Mouse (Mus musculus): Measurements from ENCODE around the gene Hsf4. TPM values are rescaled to one million over a fixed set of nuclear protein-coding genes. Genes with fewer than 3 reads are reported as not detected.

Gene Hsf4
- total RNA-seq, 4 experiments from 2014 or later, result 21.3 to 25.7 (median 22.9) TPM

DNA sequence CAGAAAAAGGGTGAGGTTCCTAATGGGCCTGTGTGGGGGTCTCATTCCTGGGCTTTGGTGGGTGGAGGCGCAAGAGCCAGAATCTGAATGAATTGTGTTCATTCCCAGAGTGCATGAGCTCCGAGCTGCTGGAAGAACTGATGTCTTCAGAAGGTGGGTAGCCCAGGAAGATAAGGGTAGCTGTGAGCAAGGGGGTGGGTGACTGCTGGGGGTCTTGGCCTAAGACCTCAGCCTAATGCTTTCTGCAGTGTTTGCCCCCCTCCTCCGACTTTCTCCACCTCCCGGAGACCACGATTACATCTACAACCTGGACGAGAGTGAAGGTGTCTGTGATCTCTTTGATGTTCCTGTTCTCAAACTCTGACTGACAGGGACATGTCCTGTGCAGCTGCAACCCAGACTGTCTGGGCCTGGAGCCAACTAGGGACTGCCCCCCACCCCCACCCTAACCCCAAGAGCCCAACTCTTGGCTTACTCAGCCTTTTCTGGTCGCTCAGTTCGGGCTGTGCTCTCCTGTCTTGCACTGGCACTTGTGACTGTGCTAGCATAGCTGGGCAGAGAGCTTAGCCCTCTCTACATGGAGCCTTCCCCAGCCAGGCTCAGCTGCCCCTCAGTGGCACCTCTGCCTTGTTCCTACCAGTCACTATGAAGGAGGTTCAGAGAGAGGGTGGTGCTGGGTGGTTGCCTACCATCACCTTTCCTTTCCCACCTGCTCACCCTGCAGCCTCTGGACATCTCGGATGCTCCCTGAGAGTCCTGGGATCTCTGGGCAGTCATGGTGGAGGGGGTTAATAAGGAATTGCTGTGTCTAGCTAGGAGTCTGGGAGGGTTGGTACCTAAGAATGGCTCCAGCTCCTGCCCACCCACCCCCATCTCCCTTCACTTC, 35.0 kb downstream of the Hsf4 start:
- no peak for DNase-seq (ENCODE audit: low spot score in 2 of 2)

DNA sequence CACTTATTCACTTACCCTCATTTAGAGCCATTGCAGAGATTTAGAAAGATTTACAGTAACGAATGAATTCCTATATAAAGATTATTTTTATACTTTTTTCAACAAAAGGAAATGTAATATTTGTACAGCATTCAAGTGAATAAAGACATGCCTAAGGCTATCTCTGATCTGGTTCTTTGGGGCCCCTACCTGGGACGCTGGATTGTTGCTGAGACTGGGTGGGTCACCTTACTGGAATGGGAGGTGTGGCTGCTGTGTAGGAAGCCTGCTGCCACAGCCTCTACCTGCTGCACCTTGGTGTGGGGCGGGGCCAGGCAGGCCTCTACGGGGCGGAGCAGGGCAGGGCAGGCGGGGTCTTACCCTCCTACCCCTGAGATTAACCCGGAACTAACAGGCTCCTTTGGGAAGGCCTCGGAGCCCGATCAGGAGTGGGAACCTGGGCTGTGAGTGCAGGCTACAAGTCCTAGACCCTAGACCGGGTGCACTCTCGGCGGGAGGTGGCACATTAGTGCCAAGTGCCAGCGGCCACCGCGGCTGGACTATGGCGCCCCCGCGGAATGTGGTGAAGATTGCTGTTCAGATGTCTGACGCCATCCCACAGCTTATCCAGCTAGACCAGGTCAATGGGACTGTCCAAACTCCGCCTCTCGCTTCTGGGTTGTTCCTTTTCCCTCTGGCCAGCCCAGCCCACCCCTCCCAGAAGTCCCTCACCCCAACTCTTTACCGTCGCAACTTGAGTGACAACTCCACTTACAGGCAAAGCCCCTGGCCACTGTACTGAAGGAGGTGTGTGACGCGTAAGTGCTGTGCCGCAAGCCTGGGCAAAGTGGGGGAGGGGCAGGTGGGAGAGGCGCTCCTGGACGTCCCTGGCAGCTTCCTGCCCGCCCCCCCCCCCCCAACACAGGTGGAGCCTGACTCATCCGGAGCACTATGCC, 35.9 kb downstream of the Hsf4 start, which contains the start of gene Elmo3:
Gene Elmo3 (plus strand): TSS at position 391 of the 935 bp plus-strand sequence.
- no peak for DNase-seq (ENCODE audit: low spot score in 2 of 2)

DNA sequence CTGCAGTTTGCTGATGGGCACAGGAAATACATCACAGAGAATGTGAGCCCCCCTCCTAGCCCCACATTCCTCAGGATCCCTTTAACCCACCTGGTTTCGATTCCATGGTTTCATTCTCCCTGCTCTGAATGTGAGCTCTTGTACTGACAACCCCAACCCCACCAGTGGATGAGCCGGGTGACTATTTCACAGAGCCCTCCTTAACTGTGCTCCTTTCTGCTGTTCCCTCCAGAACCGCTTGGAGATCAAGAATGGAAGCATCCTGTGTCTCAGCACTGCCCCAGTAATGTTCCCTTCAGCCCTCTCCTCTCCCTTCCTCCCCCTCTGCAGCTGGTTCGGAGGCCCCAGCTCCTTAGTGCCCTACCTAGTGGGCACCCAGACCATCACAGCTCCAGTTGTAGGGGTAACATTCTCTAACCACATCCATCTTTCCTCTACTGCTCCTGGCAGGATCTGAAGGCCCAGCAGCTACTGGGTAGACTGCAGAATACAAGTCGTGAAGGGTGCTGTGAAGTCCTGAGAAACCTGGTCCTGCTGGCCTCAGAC, 36.6 kb downstream of the Hsf4 start:
- DNase-seq (ENCODE audit: low spot score in 2 of 2), result no peak

DNA sequence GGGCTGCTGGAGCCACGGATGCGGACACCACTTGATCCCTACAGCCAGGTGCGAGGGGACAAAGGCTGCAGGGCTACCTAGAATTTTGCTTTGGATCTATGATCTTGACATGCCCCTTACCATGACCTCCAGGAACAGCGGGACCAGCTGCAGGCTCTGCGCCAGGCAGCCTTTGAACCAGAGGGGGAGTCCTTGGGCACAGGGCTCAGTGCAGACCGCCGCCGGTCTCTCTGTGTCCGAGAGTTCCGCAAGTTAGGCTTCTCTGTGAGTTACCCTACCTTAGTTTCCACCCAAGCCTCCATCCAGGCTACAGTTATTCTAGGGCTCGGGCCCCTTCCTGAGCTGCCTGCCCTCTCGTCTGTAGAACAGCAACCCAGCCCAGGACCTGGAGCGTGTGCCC, 38.1 kb downstream of the Hsf4 start:
- DNase-seq (ENCODE audit: low spot score in 2 of 2), result no peak

DNA sequence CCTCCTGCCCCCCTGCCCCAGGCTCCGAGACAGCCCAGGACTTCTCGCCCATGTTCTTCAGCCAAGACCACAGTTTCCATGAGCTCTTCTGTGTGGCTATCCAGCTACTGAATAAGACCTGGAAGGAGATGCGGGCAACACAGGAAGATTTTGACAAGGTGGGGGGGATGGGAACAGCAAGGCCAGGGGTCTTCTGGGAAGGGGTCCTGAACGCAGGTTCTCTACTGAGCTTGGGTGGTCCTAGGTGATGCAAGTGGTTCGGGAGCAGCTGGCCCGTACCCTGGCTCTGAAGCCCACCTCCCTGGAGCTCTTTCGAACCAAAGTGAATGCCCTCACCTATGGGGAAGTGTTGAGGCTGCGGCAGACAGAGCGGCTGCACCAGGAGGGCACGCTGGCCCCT, 38.8 kb downstream of the Hsf4 start:
- no peak for DNase-seq (ENCODE audit: low spot score in 2 of 2)

GRCm38 (mm10) chr8:105309142-105309847, 39.7 kb downstream of the Hsf4 start:
- no peak for DNase-seq (ENCODE audit: low spot score in 2 of 2)

DNA sequence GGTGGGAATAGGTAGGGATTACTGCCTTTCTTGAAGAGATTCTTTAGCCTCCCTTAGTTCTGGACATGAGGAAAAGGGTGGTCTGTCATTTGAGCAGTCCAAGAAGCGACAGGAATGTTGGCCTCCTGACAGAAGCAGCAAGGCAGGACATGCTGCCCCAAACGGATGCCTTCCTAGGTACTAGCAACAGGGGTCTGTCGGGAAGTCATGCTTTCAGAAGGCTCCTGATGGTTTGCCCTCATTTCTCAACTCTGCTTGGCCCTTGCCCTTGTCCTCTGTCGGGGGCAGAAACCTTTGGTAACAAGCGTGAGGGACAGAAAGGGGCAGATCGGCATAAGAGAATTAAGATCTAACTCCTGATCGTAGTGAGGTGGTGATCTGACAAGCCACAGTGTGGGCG, 40.5 kb downstream of the Hsf4 start:
- no peak for DNase-seq (ENCODE audit: low spot score in 2 of 2)

GRCm38 (mm10) chr8:105311718-105312117, 42.1 kb downstream of the Hsf4 start:
- no peak for DNase-seq (ENCODE audit: low spot score in 2 of 2)

DNA sequence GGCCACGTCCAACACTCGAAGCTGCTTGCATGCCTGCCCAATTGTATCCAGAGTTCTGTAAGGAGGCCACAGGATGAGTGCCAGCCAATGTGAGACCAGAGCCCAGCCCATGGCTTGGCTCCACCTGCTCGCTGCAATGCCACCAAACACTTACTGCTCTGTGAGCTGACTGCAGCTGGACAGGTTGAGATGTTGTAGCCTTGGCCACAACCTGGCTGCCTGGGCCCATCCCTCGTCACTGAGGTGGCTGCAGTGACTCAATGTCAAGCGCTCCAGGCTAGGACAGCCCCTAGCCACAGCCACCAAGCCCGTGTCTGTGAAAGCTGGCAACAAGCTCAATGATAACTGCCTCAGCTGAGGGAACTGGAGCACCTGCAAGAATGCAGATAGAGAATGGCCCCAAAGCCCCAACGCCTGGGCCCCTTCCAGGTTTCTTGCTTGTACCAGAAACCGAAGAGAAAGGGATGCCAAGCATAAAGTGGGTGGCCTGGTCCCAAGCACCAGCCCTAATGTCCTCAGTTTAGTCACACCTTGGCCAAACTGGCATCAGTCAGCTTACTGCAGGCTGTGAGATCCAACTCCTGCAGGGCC, 43.4 kb downstream of the Hsf4 start:
- no peak for DNase-seq (ENCODE audit: low spot score in 2 of 2)

- DNase-seq (ENCODE audit: low spot score in 2 of 2), result no peak
Measured at GRCm38 (mm10) chr8:105313622-105314402, 44.2 kb downstream of the Hsf4 start.

GRCm38 (mm10) chr8:105315073-105315769, 45.6 kb downstream of the Hsf4 start:
- no peak for DNase-seq (ENCODE audit: low spot score in 2 of 2)

DNA sequence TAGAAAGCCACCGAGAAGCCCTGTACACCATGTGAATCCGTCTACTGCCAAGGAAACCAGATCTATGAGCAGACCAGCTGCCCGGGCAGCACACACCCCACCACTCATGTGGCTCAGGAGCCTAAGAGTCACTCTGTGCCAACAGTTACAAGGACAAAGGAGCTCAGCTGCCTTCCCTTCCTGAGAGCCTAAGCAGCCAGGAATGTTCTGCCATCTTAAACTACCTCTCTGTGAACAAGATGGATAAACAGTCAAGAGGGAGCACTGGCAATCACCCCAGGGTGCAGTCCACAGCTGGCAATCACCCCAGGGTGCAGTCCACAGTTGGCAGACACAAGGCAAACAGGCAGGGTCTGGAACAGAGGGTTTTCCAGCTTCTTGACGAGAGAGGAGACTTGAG, 48.3 kb downstream of the Hsf4 start:
- DNase-seq (ENCODE audit: low spot score in 2 of 2), result no peak

- DNase-seq (ENCODE audit: low spot score in 2 of 2), result no peak
Measured at GRCm38 (mm10) chr8:105318662-105319190, 49.1 kb downstream of the Hsf4 start.

DNA sequence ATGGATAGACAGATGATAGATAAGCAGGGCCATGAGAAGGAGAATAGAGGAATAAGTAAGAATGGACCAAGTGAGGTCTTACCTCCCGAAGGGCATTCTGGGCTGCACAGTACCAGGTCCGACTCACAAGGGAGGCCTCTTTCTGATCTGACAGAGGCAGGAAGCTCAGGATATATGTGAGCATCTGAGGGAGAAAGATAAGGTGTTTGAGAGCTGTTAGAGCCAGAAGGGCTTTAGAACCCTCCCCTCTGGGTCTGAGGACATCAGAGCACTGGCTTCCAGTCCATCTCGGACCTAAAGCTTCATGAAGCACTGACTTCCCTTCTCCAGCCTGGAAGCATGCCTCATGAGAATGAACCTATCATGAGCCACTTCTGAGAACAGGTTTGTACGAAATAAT, 53.6 kb downstream of the Hsf4 start:
- no peak for DNase-seq (ENCODE audit: low spot score in 2 of 2)

Small RNA genes within 50 kb of the gene (microRNA-seq; reads per million reads assigned to microRNA genes)
- gene Gm27320 (0 reads per million in 2 experiments), gene Mir328 (13,316 to 13,942 reads per million in 2 experiments)

Other genes starting within 250 kb of the Hsf4 start
- not detected for gene Ces3a, start 221.2 kb upstream of the Hsf4 start, total RNA-seq (2022)
- gene Ces3b, start 186.0 kb upstream of the Hsf4 start, total RNA-seq (2022), result not detected
- gene Ces4a, start 138.0 kb upstream of the Hsf4 start, total RNA-seq (2022), result not detected
- gene Cbfb, start 99.1 kb upstream of the Hsf4 start, total RNA-seq (2022), result 10 to 100 TPM; 17.4 to 21.8 (median 18.4) TPM
- gene D230025D16Rik, start 44.7 kb upstream of the Hsf4 start, total RNA-seq (2022), result 10 to 100 TPM; 34.1 to 41.5 (median 38.7) TPM
- gene B3gnt9, start 14.6 kb upstream of the Hsf4 start, total RNA-seq (2022), result 1 to 10 TPM; 4.2 to 5.4 (median 4.8) TPM
- 10 to 100 TPM in 2 of 4 experiments, 1 to 10 TPM in 2; 7.9 to 10.9 (median 9.6) TPM for gene Tradd, start 5.2 kb upstream of the Hsf4 start, total RNA-seq (2022)
- 1 to 10 TPM in 2 of 4 experiments, under 1 TPM in 2; 0.50 to 1.6 (median 1.1) TPM for gene Fbxl8, start 5.2 kb upstream of the Hsf4 start, total RNA-seq (2022)
- 10 to 100 TPM; 10.6 to 13.8 (median 13.1) TPM for gene Nol3, start 6.3 kb downstream of the Hsf4 start, total RNA-seq (2022)
- 10 to 100 TPM; 22.0 to 26.7 (median 24.2) TPM for gene 4931428F04Rik, start 20.1 kb downstream of the Hsf4 start, total RNA-seq (2022)
- gene Exoc3l, start 26.3 kb downstream of the Hsf4 start, total RNA-seq (2022), result 1 to 10 TPM; 1.4 to 2.2 (median 1.8) TPM
- gene E2f4, start 27.9 kb downstream of the Hsf4 start, total RNA-seq (2022), result 10 to 100 TPM; 31.2 to 39.0 (median 34.8) TPM
- 1 to 10 TPM; 1.5 to 3.0 (median 2.3) TPM for gene Elmo3, start 35.8 kb downstream of the Hsf4 start, total RNA-seq (2022)
- 1 to 10 TPM; 5.8 to 8.7 (median 7.1) TPM for gene Lrrc29, start 56.5 kb downstream of the Hsf4 start, total RNA-seq (2022)
- gene Tmem208, start 56.6 kb downstream of the Hsf4 start, total RNA-seq (2022), result 10 to 100 TPM; 33.7 to 46.5 (median 40.0) TPM
- gene Fhod1, start 78.2 kb downstream of the Hsf4 start, total RNA-seq (2022), result 1 to 10 TPM; 2.5 to 5.2 (median 4.0) TPM
- gene Slc9a5, start 79.0 kb downstream of the Hsf4 start, total RNA-seq (2022), result 10 to 100 TPM; 28.9 to 30.7 (median 29.7) TPM
- 1 to 10 TPM; 1.3 to 2.5 (median 1.6) TPM for gene Plekhg4, start 103.5 kb downstream of the Hsf4 start, total RNA-seq (2022)
- not detected for gene Kctd19, start 143.7 kb downstream of the Hsf4 start, total RNA-seq (2022)
- under 1 TPM; 0.40 to 0.82 (median 0.62) TPM for gene Lrrc36, start 143.8 kb downstream of the Hsf4 start, total RNA-seq (2022)
- gene Tppp3, start 201.7 kb downstream of the Hsf4 start, total RNA-seq (2022), result 10 to 100 TPM; 59.3 to 66.5 (median 60.9) TPM
- 10 to 100 TPM; 38.3 to 45.8 (median 42.9) TPM for gene Zdhhc1, start 227.1 kb downstream of the Hsf4 start, total RNA-seq (2022)
- gene Hsd11b2, start 249.0 kb downstream of the Hsf4 start, total RNA-seq (2022), result not detected

Measured in left cerebral cortex, adult 8-10 months (tissue).